Mouse (Mus musculus) central nervous system, embryonic 14 days (tissue): ENCODE data around the gene Fam221a. TPM values are rescaled to one million over a fixed set of nuclear protein-coding genes. Genes with fewer than 3 reads are reported as not detected.

Source experiments
- polyA plus RNA-seq: library from polyadenylated mRNA; depleted of rRNA; stranded (reverse); fragments of >200 nt; gene quantifications from 2 replicates; pipeline ENCODE4 v1.2.3, GENCODE M21; 2012; rRNA removed

Gene Fam221a
- polyA plus RNA-seq = 7.2 and 8.8 TPM in 2 replicates

DNA sequence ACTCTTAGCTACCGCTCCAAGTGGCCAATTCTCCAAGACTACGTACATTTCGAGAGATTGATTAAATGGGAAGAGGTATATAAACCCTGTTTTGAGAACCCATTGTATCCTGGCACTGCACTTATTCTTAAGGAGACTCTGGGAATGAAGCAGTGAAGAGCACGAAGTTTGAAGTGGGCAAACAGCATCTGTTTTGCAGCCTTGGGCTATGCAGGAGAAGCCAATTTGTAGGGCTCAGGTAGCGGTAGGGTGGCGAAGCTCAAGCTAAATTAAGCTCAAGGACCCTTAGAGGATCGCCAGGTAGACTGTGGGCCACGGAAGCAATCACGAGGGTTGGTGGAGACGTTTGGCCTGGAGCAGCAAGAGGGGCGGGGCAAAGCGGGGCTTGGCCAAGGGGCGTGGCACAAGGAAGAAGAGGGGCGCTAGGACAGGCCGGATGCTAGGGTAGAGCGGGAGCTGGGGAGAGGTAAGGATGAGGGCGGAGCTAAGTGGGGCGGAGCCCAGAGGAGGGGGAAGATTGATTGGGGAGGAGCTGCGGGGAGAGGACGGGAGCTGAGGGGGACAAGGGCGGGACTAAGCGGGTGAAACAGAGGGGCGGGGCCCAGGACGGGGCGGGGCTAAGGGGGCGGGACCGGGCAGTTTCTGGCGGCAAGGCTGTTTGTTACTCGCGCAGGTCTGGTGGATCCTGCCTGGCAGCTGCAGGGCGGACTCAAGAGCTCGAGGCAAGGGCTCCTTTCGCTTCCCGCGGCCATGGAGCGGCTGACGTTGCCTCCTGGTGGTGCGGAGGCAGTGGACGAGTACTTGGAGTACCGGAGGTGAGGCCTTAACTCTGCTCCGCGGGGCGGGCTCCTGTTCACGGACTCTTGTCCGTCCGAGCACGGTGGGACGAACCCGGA is at the start of gene Fam221a:
Fam221a (plus strand) TSS at position 581 of the 896 bp plus-strand sequence.

DNA sequence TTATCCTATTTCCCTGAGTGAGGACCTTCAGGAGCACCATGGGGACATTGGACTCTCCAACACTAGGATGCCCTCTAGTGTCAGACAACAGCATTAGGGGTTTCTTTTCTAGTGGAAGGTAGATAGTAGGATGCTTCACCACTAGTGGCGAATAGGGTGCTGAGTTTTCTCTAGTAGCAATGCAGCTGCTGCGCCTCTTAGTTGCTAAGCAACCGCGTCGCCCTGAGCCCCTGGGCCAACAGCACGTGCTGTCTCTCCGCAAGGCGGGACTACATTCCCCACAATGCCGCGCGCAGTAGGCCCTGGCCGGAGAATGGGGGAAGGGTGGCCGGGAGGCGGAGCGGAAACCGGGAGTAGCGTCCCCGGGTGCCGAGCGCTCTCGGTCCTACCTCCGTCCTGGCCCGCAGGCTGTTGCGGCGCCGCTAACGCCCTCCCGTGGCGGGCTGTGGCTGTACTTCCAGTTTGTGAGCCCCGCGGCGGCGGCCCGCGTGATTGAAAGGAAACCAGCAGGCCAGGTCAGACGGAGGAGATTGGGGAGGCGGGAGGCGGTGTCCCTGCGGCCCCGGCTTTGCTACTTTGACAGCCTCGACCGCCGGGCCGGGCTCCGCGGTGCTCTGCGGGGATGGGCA is 48.5 kb upstream of the Fam221a start, which contains the start of gene Ccdc126:
Ccdc126 (plus strand) TSS at position 309 of the 629 bp plus-strand sequence.

DNA sequence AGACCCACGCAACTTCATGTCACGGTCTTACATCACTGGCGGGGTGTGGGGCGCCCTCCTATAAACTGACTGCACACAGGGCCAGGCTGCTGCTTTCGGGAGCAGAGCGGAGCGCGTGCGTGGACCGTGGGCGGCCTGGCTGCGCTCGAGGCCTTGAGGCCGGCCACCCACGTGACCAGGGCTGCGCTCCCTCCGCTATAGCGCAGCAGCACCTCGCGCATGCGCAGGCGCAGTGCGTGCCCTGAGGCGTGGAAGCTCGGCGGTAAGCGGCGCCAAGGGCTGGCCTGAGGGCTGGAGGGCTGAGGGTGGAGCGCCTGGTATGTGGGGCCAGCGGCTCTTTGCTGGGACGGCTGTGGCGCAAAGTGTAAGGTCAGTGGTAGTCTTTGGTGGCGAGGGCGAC is 27.8 kb downstream of the Fam221a start, which contains the start of gene Stk31:
Stk31 (plus strand) TSS at position 289 of the 400 bp plus-strand sequence.

Other genes with a start within 250 kb of the Fam221a start
- gene Igf2bp3, start 152.8 kb upstream of the Fam221a start, polyA plus RNA-seq = 25.8 and 27.6 TPM in 2 replicates
- gene Tra2a, start 103.7 kb upstream of the Fam221a start, polyA plus RNA-seq = 233 and 273 TPM in 2 replicates
- 5.4 and 5.5 TPM in 2 replicates for gene Ccdc126, start 48.5 kb upstream of the Fam221a start, polyA plus RNA-seq
- 0.06 and 0.14 TPM in 2 replicates for gene Stk31, start 27.9 kb downstream of the Fam221a start, polyA plus RNA-seq